Comparison of ENCODE assay signal across 17 mouse cellular contexts in the genomic region with DNA sequence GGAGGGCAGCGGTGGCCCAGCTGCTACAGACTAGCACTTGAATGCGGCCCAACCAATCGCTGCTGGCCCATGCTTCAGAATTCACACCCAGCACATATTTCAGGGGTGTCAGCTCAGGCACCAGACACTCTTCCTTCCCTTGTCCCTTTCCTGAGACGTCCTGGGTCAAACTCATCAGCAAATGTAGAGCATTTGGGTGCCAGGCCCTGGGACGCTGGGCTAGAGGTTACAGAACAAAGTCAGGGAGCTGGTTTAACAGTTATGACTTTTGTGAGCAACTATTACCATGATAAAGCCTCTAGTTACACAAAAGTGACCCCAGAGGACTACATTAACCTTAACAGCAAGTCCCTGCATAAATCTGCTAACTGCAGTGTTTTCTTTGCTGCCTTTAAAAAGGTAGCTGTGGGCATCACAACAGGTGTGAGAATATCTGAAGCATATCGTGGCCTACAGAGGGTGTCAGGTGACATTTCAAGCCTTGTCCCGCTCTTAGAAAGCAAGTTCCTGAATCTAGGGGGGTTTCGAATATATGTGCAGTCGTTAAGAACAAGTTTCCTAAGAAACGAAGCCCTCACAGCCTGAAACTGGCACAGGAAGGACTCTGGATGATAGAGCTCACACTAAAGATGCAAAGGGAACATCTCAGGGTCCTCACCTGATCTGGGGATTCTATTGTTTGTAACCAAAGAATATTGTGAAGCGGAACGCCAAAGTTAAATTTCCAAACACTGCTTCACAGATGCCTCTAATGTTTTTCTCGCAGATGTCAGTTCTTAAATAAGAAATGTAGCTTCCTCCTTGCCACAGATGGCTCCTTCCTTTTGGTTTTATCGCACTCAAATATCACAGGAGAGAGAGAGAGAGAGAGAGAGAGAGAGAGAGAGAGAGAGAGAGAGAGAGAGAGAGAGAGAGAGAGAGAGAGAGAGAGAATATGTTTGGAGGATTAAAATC. TPM values are rescaled to one million over a fixed set of nuclear protein-coding genes. Genes with fewer than 3 reads are reported as not detected.
DNase-seq lines count a peak whose midpoint lies in the region; ATAC-seq lines count a peak whose summit lies in the region.
"Had no signal": no experiment of that assay in that cellular context is flagged by ENCODE, and none has a peak within 500 bp of the region (broad histone marks: within the 10 kb centered on the region; RNA-seq: fewer than 3 reads in every experiment).

No protein-coding gene starts in this region.

- no peaks in the 10 kb centered on the region for H3K36me3 ChIP-seq in midbrain, embryonic 11.5 days (ENCODE audit: control insufficient read depth, insufficient read depth, low read length)
- H3K36me3 ChIP-seq in midbrain, embryonic 16.5 days (ENCODE audit: control insufficient read depth, insufficient read depth, low read length): no peaks in the 10 kb centered on the region
- H3K36me3 ChIP-seq in forebrain, embryonic 13.5 days (ENCODE audit: poor library complexity, severe bottlenecking): no peaks in the 10 kb centered on the region
- H3K36me3 ChIP-seq in midbrain, embryonic 14.5 days (ENCODE audit: control insufficient read depth, insufficient read depth, low read length): no peaks in the 10 kb centered on the region
- H3K36me3 ChIP-seq: embryonic facial prominence, embryonic 15.5 days; intestine, embryonic 15.5 days; lung, embryonic 15.5 days had no signal

- no peak overlapping the region for H3K4me3 ChIP-seq in midbrain, embryonic 11.5 days (ENCODE audit: low read depth, low read length)
- no peak overlapping the region for H3K4me3 ChIP-seq in midbrain, embryonic 16.5 days (ENCODE audit: low read depth, low read length)
- H3K4me3 ChIP-seq in forebrain, embryonic 13.5 days: no peak overlapping the region
- H3K4me3 ChIP-seq in midbrain, embryonic 14.5 days (replicated peaks; ENCODE audit: low read depth, low read length): no peak overlapping the region
- H3K4me3 ChIP-seq: embryonic facial prominence, embryonic 15.5 days; intestine, embryonic 15.5 days; lung, embryonic 15.5 days had no signal

- peak overlapping the region; percentile 51; the same call in 1 of the 2 replicates for H3K27ac ChIP-seq in midbrain, embryonic 11.5 days (ENCODE audit: low read depth, low read length)
- no peak overlapping the region for H3K27ac ChIP-seq in midbrain, embryonic 16.5 days (ENCODE audit: low read length)
- H3K27ac ChIP-seq in forebrain, embryonic 13.5 days: peak overlapping the region; percentile 68
- peak overlapping the region; percentile 26; the same call in 1 of the 2 replicates for H3K27ac ChIP-seq in midbrain, embryonic 14.5 days (replicated peaks; ENCODE audit: low read depth, low read length)
- H3K27ac ChIP-seq: embryonic facial prominence, embryonic 15.5 days; intestine, embryonic 15.5 days; kidney, postnatal 0 days; lung, embryonic 15.5 days had no signal

- peak overlapping the region; percentile 1; the same call in 1 of the 2 replicates for H3K9ac ChIP-seq in midbrain, embryonic 11.5 days (ENCODE audit: low read length)
- H3K9ac ChIP-seq in midbrain, embryonic 16.5 days (ENCODE audit: low read depth, low read length): no peak overlapping the region
- no peak overlapping the region for H3K9ac ChIP-seq in forebrain, embryonic 13.5 days
- H3K9ac ChIP-seq in midbrain, embryonic 14.5 days (replicated peaks; ENCODE audit: low read length): no peak overlapping the region
- H3K9ac ChIP-seq: embryonic facial prominence, embryonic 15.5 days; intestine, embryonic 15.5 days; lung, embryonic 15.5 days had no signal

- WGBS in midbrain, embryonic 11.5 days: 13% methylated on average over 14 of the region's 14 CpGs
- 20% methylated on average over 14 of the region's 14 CpGs for WGBS in midbrain, embryonic 16.5 days
- WGBS in forebrain, embryonic 13.5 days: 22% methylated on average over 13 of the region's 14 CpGs
- WGBS in midbrain, embryonic 14.5 days: 11% methylated on average over 14 of the region's 14 CpGs

- peak overlapping the region; percentile 12; the same call in 1 of the 2 replicates for H3K4me2 ChIP-seq in midbrain, embryonic 11.5 days
- no peak overlapping the region for H3K4me2 ChIP-seq in midbrain, embryonic 16.5 days (ENCODE audit: low read length)
- H3K4me2 ChIP-seq in forebrain, embryonic 13.5 days: no peak overlapping the region
- no peak overlapping the region for H3K4me2 ChIP-seq in midbrain, embryonic 14.5 days (ENCODE audit: low read length)
- H3K4me2 ChIP-seq: embryonic facial prominence, embryonic 15.5 days; intestine, embryonic 15.5 days; lung, embryonic 15.5 days had no signal

- H3K27me3 ChIP-seq in midbrain, embryonic 11.5 days (ENCODE audit: control insufficient read depth, insufficient read depth, low read length): peaks cover 23% of the 10 kb centered on the region
- H3K27me3 ChIP-seq in midbrain, embryonic 16.5 days (ENCODE audit: control insufficient read depth, insufficient read depth, low read depth, low read length): no peaks in the 10 kb centered on the region
- H3K27me3 ChIP-seq in forebrain, embryonic 13.5 days: peaks cover 16% of the 10 kb centered on the region; the same call in 1 of the 2 replicates
- peaks cover 14% of the 10 kb centered on the region; the same call in 1 of the 2 replicates for H3K27me3 ChIP-seq in midbrain, embryonic 14.5 days (ENCODE audit: control insufficient read depth, insufficient read depth, low read length)

- no peak for ATAC-seq in midbrain, embryonic 11.5 days (ENCODE audit: low FRiP score)
- ATAC-seq in midbrain, embryonic 16.5 days: no peak
- no peak for ATAC-seq in forebrain, embryonic 13.5 days
- no peak for ATAC-seq in midbrain, embryonic 14.5 days (ENCODE audit: low FRiP score, low TSS enrichment)
- ATAC-seq: activated CD4-positive, CD25-positive, alpha-beta regulatory T cell, adult 4 months; CD4-positive, CD25-positive, alpha-beta regulatory T cell, adult 4 months had no signal

- H3K4me1 ChIP-seq in midbrain, embryonic 11.5 days (ENCODE audit: control insufficient read depth, insufficient read depth, low read length): peaks cover 44% of the 10 kb centered on the region
- peaks cover 33% of the 10 kb centered on the region for H3K4me1 ChIP-seq in midbrain, embryonic 16.5 days (ENCODE audit: control insufficient read depth, insufficient read depth, low read length)
- peaks cover 62% of the 10 kb centered on the region for H3K4me1 ChIP-seq in forebrain, embryonic 13.5 days
- H3K4me1 ChIP-seq in midbrain, embryonic 14.5 days (ENCODE audit: control insufficient read depth, insufficient read depth, low read length): peaks cover 45% of the 10 kb centered on the region

- DNase-seq in midbrain, embryonic 11.5 days (ENCODE audit: low spot score, missing footprints): peak; percentile 91
- DNase-seq in brain, adult 2 months (ENCODE audit: low read depth, low spot score): peak; percentile 62
- peak; percentile 22 for DNase-seq in midbrain, embryonic 14.5 days
- no peak for DNase-seq in kidney, adult 18-20 months
- DNase-seq in kidney, postnatal 14 days: no peak
- DNase-seq: adrenal gland, postnatal 36 days; cerebellum, adult 11 months; gastrocnemius, postnatal 10 days; thymus, postnatal 25 days had no signal

- no peaks in the 10 kb centered on the region for H3K9me3 ChIP-seq in midbrain, embryonic 11.5 days (ENCODE audit: control insufficient read depth, low read length)
- no peaks in the 10 kb centered on the region for H3K9me3 ChIP-seq in midbrain, embryonic 16.5 days (replicated peaks; ENCODE audit: control insufficient read depth, low read length, poor library complexity, severe bottlenecking)
- H3K9me3 ChIP-seq in forebrain, embryonic 13.5 days (replicated peaks): no peaks in the 10 kb centered on the region
- no peaks in the 10 kb centered on the region for H3K9me3 ChIP-seq in midbrain, embryonic 14.5 days (ENCODE audit: control insufficient read depth, low read length)
- H3K9me3 ChIP-seq: embryonic facial prominence, embryonic 15.5 days; intestine, embryonic 15.5 days; lung, embryonic 15.5 days had no signal

RNA-seq across cellular contexts. Expression of a gene that starts 5.3 kb away (rescaled TPM):
- polyA plus RNA-seq in midbrain, embryonic 11.5 days (2014; fragmentation: Nextera tagmentation; extraction: Ambion mirVana): 11.7 and 12.5 TPM in 2 replicates
- polyA plus RNA-seq in midbrain, embryonic 16.5 days (2015; fragmentation: Nextera tagmentation; extraction: Ambion mirVana): 2.7 TPM in 2 replicates
- polyA plus RNA-seq in forebrain, embryonic 13.5 days (2015; fragmentation: Nextera tagmentation; extraction: Ambion mirVana): 10.0 and 12.8 TPM in 2 replicates
- polyA plus RNA-seq in midbrain, embryonic 14.5 days (2014; fragmentation: Nextera tagmentation; extraction: Ambion mirVana): 5.8 and 7.6 TPM in 2 replicates
- polyA plus RNA-seq: activated CD4-positive, CD25-positive, alpha-beta regulatory T cell, adult 4 months; CD4-positive, CD25-positive, alpha-beta regulatory T cell, adult 4 months; kidney, postnatal 0 days had no signal

Comparison
In these comparisons a context has a peak if more than half of its experiments do, and no peak if none do; other contexts are left out.
1. DNase-seq: peak in midbrain, embryonic 11.5 days (single experiment), brain, adult 2 months (single experiment) and midbrain, embryonic 14.5 days (single experiment); none in kidney, adult 18-20 months (single experiment) and kidney, postnatal 14 days (single experiment).